Mouse (Mus musculus) adrenal gland, adult 2 months (tissue): Measurements from ENCODE around the gene Ifi27l2a. TPM values are rescaled to one million over a fixed set of nuclear protein-coding genes. Genes with fewer than 3 reads are reported as not detected.

Source experiments
- DNase-seq: peaks from one replicate; pipeline ENCODE4 v3.0.0; 2021
- polyA plus RNA-seq: library from polyadenylated mRNA; depleted of rRNA; stranded (reverse); fragments of >200 nt; gene quantifications from 2 replicates; pipeline ENCODE4 v1.2.3, GENCODE M21; 2012; rRNA removed
- total RNA-seq, 2 experiments: library from RNA; stranded (reverse); gene quantifications; 2 replicates each; pipeline ENCODE4 v1.2.3; 2021

Gene Ifi27l2a
- total and polyA plus RNA-seq, 3 experiments, result 340 to 1,466 (median 539) TPM

DNA sequence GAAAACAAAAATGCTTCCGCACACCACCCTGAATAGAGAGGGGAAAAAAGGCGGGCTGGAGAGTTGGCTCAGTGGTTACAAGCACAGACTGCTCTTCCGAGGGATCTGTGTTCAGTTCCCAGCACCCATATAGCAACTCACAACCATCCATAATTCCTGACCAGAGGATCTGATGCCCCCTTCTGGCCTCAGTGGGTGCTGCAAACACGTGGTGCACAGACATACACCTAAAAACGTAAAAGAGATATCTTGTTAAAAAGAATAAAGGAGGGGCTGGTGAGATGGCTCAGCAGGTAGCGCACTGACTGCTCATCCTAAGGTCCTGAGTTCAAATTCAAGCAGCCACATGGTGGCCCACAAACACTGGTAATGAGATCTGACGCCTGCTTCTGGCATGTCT, 16.8 kb downstream of the Ifi27l2a start:
- no peak for DNase-seq

DNA sequence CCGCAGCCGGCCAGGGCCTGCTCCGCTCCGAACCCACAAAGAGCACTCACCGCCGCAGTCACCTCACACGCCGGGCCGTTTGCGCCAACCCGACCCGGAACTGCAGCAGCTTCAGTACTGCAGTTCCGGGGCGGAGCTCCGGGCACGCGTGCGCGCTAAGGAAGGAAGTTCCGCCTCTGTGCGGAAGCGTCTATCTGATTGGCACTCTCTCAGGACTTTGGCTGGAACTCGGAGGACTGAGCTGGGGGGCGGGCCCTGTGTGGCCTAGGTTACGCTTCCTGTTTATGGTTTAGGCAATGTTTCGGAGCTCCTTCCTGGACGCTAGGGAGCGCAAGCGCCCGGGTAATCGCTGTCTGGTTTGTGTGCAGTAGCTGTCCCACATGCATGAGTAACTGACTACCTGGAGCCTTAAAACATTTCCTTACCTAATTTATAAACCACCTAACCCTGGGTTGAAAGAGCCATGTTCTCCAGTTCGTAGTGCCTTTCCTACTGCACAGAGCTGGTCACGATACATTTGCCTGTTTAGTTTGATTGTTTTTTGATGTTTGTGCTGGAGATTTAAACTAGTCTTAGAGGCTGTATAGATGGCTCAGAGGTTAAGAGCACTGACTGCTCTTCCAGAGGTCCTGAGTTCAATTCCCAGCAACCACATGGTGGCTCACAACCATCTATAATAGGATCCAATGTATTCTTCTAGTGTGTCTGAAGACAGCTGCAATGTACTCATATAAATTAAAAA, 17.6 kb downstream of the Ifi27l2a start, which contains the start of gene Ddx24:
Gene Ddx24, minus strand, starts transcription at position 102 of the 742 bp plus-strand sequence.
- peak; percentile 99 for DNase-seq

DNA sequence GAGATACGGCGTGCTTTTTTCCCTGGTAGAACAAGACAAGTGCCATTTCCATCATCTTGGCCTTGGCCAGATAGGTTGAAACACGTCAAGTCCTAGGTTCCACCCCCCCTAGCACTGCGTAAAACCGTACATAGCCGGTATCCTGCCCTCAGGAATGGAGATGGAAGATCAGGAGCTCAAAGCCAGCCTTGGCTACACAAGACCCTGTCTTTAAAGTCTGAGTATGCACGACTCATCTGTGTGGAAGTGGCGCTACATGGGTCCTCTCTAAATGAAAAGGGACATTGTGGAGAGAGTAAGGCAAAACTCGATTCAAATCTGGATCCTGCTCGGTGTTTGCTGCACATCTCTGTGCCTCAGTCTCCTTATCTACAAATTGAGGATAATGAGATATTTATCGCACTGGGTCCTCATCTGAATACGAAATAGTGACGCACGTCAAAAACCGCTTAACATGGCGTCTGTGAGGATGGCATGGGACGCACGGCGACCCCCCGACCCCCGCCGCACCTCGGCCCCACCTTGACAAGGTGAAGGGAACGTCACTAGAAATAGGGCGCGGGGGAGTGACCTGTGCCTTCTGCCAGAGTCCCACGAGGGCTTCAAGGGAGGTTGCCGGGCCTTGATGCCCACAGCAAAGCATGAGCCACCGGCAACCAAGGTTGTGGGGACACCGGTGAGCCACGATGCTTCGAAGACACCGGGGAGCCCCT, 18.3 kb downstream of the Ifi27l2a start:
- DNase-seq, result no peak

DNA sequence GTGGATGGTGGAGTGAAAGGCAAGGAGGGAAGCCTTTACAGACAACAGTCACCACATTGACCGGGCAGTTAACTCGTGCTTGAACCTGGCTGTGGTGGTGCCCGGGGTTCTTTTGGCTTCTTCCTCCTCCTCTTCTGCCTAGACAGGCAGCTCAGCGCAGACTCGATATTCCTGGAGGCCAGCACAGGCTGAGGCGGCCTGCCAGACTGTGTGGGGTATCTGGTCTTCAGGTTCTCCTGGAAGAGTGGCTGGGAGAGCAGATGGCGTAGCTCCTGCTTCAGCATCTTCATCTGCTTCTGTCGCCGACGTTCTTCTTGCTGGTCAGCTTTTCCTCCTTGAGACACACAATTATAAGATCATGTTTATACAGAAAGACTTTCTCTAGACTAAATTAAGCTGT, 35.3 kb downstream of the Ifi27l2a start:
- no peak for DNase-seq

DNA sequence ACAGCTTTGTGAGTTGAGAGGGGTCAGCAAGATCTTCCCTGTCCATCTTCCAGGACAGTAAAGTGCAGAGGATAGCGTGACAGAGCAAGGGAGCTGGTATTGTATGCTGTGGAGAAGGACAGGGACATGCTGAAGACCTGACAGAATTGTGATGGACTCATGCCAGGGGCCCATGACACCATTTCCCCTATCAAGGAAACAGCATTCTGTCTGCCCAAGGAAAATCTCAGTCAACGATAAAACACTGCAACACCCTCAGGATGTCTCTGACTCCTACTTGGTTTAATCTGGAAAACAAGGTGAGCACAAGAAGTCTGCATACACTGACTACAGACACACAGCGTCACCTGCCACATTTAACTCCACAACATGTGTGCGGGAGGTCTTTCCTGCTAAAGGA, 35.8 kb downstream of the Ifi27l2a start, which contains the start of gene 9330161L09Rik:
Gene 9330161L09Rik, minus strand, starts transcription at position 101 of the 400 bp plus-strand sequence.
- DNase-seq, result no peak

DNA sequence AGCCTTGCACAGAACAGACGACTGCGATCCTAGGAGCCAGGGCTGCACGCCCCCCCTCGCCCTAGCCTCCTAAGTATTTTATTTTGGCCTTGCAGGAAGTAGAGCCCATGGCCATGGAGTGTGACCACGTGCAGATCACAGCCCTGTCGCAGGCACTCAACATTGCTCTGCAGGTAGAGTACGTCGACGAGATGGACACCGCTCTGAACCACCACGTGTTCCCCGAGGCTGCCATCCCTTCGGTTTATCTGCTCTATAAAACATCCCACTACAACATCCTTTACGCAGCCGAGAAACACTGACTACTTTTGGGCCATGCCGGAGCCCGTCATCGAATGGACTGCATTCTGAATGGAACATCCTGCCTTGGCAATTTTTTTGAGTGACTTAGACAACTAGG, 39.3 kb downstream of the Ifi27l2a start:
- DNase-seq, result no peak

DNA sequence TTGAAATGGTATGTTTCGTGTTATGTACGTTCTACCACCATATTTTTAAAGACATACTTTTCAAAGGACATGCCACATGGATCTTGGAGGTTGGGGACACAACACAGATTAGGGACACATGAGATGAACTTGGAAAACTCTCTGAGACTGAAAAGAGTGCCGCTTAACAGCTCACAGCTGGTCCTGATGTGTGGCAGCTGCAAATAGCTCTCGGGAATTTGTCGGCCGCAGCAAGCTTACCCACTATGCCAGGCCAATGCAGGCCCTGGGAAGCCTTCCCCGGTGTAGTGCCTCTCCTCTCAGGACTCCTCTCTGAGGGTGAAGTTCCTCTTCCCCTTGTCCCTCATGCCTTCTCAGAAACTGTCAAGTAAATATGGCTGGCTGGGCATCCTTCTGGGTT, 46.7 kb downstream of the Ifi27l2a start:
- no peak for DNase-seq

DNA sequence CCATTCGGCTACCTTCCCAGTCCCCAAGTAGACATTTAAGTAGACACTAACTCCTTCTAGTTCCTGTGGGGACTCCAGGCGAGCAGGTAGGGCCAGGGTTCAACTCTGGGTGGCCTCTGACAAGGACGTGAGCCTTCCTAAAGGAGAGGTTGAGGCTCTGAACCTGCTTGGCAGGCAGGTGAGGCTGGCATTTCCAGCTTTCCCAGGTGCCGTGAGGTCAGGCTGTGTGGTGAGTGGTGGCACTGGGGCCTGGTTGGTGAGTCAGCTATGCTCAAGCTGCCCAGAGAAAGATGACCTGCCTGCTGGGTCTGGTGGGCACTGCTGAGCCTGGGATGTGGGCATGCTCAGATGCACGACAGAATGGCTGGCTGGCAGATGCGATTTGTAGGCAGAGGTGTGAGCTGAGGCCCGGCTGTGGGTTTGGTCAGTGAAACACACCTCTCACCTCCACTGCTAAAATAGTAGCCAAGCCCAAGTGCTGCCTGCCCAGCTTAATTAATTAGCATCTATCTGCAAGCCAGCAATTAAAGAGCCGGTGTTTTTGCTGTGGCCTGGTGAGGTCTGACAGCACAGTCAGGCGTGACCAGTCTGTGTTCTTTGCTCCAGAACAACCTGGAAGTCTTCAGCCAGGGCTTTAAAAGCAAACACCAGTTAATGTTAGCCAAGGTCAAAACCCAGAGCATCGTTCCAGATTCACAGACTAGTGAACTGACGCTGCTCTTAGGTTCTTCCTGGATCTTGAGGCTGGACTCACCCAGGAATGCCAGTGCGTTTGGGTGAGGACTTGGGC, 47.8 kb downstream of the Ifi27l2a start:
- no peak for DNase-seq

DNA sequence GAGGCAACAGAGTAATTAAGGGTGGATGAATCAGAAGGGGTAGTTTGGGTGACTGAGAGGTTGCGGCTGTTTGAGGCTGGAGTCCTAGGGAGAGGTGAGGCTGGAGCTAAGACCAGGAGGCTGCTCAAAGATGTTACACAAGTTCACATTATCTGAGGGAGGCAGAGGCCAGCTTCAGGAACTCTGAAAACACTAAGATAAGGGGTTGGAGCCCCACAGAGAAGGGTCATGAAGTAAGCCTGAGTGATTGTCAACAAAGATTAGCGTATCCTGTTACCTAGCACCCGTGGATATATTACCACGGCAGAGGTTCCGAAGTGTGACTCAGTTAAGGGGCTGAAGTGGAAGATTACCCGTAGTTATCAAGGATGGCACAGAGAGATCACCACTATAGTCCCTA, 50.0 kb downstream of the Ifi27l2a start:
- no peak for DNase-seq

Other genes starting within 250 kb of the Ifi27l2a start
- gene Prima1, start 201.5 kb downstream of the Ifi27l2a start, total RNA-seq, result 1 to 10 TPM in 1 of 2 experiments, under 1 TPM in 1; 0.75 to 2.9 TPM
- gene Prima1, start 201.5 kb downstream of the Ifi27l2a start, polyA plus RNA-seq, result 1.1 and 2.2 TPM in 2 replicates
- not detected for gene Fam181a, start 132.7 kb downstream of the Ifi27l2a start, total RNA-seq
- 0.22 TPM in 1 of 2 replicates, not detected in the other for gene Fam181a, start 132.7 kb downstream of the Ifi27l2a start, polyA plus RNA-seq
- gene Asb2, start 87.7 kb downstream of the Ifi27l2a start, total RNA-seq, result 1 to 10 TPM; 1.2 to 2.0 TPM
- 6.3 and 8.2 TPM in 2 replicates for gene Asb2, start 87.7 kb downstream of the Ifi27l2a start, polyA plus RNA-seq
- gene Otub2, start 55.0 kb downstream of the Ifi27l2a start, total RNA-seq, result 1 to 10 TPM; 3.0 to 3.8 TPM
- 2.6 and 3.3 TPM in 2 replicates for gene Otub2, start 55.0 kb downstream of the Ifi27l2a start, polyA plus RNA-seq
- gene 9330161L09Rik, start 35.9 kb downstream of the Ifi27l2a start, total RNA-seq, result 1 to 10 TPM in 1 of 2 experiments, under 1 TPM in 1; 0.98 to 2.2 TPM
- gene 9330161L09Rik, start 35.9 kb downstream of the Ifi27l2a start, polyA plus RNA-seq, result 0.39 and 0.70 TPM in 2 replicates
- gene Ddx24, start 17.9 kb downstream of the Ifi27l2a start, total RNA-seq, result 100 to 1,000 TPM; 116 to 132 TPM
- 29.0 and 38.9 TPM in 2 replicates for gene Ddx24, start 17.9 kb downstream of the Ifi27l2a start, polyA plus RNA-seq
- gene Ifi27, start 9.5 kb downstream of the Ifi27l2a start, total RNA-seq, result 1,000 to 10,000 TPM in 1 of 2 experiments, 100 to 1,000 TPM in 1; 923 to 1,715 TPM
- 1,448 and 1,459 TPM in 2 replicates for gene Ifi27, start 9.5 kb downstream of the Ifi27l2a start, polyA plus RNA-seq
- gene Ifi27l2b, start 13.5 kb upstream of the Ifi27l2a start, total RNA-seq, result not detected
- gene Ifi27l2b, start 13.5 kb upstream of the Ifi27l2a start, polyA plus RNA-seq, result not detected in 2 replicates
- 1 to 10 TPM; 2.9 to 4.8 TPM for gene Ppp4r4, start 88.6 kb upstream of the Ifi27l2a start, total RNA-seq
- gene Ppp4r4, start 88.6 kb upstream of the Ifi27l2a start, polyA plus RNA-seq, result 0.98 and 2.1 TPM in 2 replicates
- under 1 TPM in 1 of 2 experiments, not detected in 1; 0.46 TPM for gene Serpina10, start 187.8 kb upstream of the Ifi27l2a start, total RNA-seq
- gene Serpina10, start 187.8 kb upstream of the Ifi27l2a start, polyA plus RNA-seq, result not detected in 2 replicates
- gene Serpina6, start 213.5 kb upstream of the Ifi27l2a start, total RNA-seq, result 1 to 10 TPM; 1.7 to 5.4 TPM
- gene Serpina6, start 213.5 kb upstream of the Ifi27l2a start, polyA plus RNA-seq, result 0.27 and 1.3 TPM in 2 replicates
- not detected for gene Serpina16, start 232.5 kb upstream of the Ifi27l2a start, total RNA-seq
- gene Serpina16, start 232.5 kb upstream of the Ifi27l2a start, polyA plus RNA-seq, result 0.10 TPM in 1 of 2 replicates, not detected in the other